Mouse (Mus musculus): ENCODE results near the gene Reep1. TPM values are rescaled to one million over a fixed set of nuclear protein-coding genes. Genes with fewer than 3 reads are reported as not detected.
A peak's percentile ranks its signal among the peaks of the same experiment; 100 is the strongest.

Gene Reep1
- polyA plus RNA-seq, 1 experiment = 4.5 TPM

GRCm38 (mm10) chr6:71799391-71799790 is 92.0 kb downstream of the Reep1 start:
- no peak overlapping the region for H3K4me3 ChIP-seq (ENCODE audit: insufficient read depth, low read length)
- no peak for TF ChIP-seq CTCF (IDR thresholded peaks at IDR 0.05; ENCODE audit: borderline replicate concordance, insufficient read depth, low read length)
- no peak for TF ChIP-seq POLR2A (IDR thresholded peaks at IDR 0.05; ENCODE audit: low read depth, low read length)
- no peak overlapping the region for H3K27ac ChIP-seq (ENCODE audit: insufficient read depth, low read length)
- H3K4me1 ChIP-seq (ENCODE audit: control insufficient read depth, insufficient read depth, low read length) = no peaks in the 10 kb centered on the region

- no peak overlapping the region for H3K27ac ChIP-seq (ENCODE audit: insufficient read depth, low read length)
- TF ChIP-seq CTCF (IDR thresholded peaks at IDR 0.05; ENCODE audit: borderline replicate concordance, insufficient read depth, low read length) = no peak
- TF ChIP-seq POLR2A (IDR thresholded peaks at IDR 0.05; ENCODE audit: low read depth, low read length) = no peak
- H3K4me3 ChIP-seq (ENCODE audit: insufficient read depth, low read length) = no peak overlapping the region
- no peaks in the 10 kb centered on the region for H3K4me1 ChIP-seq (ENCODE audit: control insufficient read depth, insufficient read depth, low read length)
These were observed 93.8 kb downstream of the Reep1 start for GRCm38 (mm10) chr6:71801011-71801713.

GRCm38 (mm10) chr6:71801714-71802094 is 94.3 kb downstream of the Reep1 start:
- Histone ChIP-seq H3K4me3 (ENCODE audit: insufficient read depth, low read length) (no peak overlapping the region), H3K4me1 (ENCODE audit: control insufficient read depth, insufficient read depth, low read length) (no peaks in the 10 kb centered on the region), H3K27ac (ENCODE audit: insufficient read depth, low read length) (no peak overlapping the region)
- no peak for TF ChIP-seq POLR2A (IDR thresholded peaks at IDR 0.05; ENCODE audit: low read depth, low read length)

GRCm38 (mm10) chr6:71803609-71804008 is 96.2 kb downstream of the Reep1 start:
- TF ChIP-seq POLR2A (IDR thresholded peaks at IDR 0.05; ENCODE audit: low read depth, low read length) = no peak
- no peak for TF ChIP-seq CTCF (IDR thresholded peaks at IDR 0.05; ENCODE audit: borderline replicate concordance, insufficient read depth, low read length)
- no peak overlapping the region for H3K27ac ChIP-seq (ENCODE audit: insufficient read depth, low read length)

GRCm38 (mm10) chr6:71804061-71804829 is 96.9 kb downstream of the Reep1 start:
- H3K4me1 ChIP-seq (ENCODE audit: control insufficient read depth, insufficient read depth, low read length) = no peaks in the 10 kb centered on the region
- H3K4me3 ChIP-seq (ENCODE audit: insufficient read depth, low read length) = no peak overlapping the region
- TF ChIP-seq CTCF (IDR thresholded peaks at IDR 0.05; ENCODE audit: borderline replicate concordance, insufficient read depth, low read length) = peak; percentile 94
- TF ChIP-seq POLR2A (IDR thresholded peaks at IDR 0.05; ENCODE audit: low read depth, low read length) = no peak
- H3K27ac ChIP-seq (ENCODE audit: insufficient read depth, low read length) = no peak overlapping the region

More at GRCm38 (mm10) chr6:71803609-71804008, 96.2 kb downstream of the Reep1 start:
- Histone ChIP-seq H3K4me1 (ENCODE audit: control insufficient read depth, insufficient read depth, low read length) (no peaks in the 10 kb centered on the region), H3K4me3 (ENCODE audit: insufficient read depth, low read length) (no peak overlapping the region)

- Histone ChIP-seq H3K4me3 (ENCODE audit: insufficient read depth, low read length) (no peak overlapping the region), H3K4me1 (ENCODE audit: control insufficient read depth, insufficient read depth, low read length) (no peaks in the 10 kb centered on the region), H3K27ac (ENCODE audit: insufficient read depth, low read length) (no peak overlapping the region)
- TF ChIP-seq CTCF (IDR thresholded peaks at IDR 0.05; ENCODE audit: borderline replicate concordance, insufficient read depth, low read length) (no peak), POLR2A (IDR thresholded peaks at IDR 0.05; ENCODE audit: low read depth, low read length) (no peak)
These were observed 99.4 kb downstream of the Reep1 start for GRCm38 (mm10) chr6:71806713-71807112.

GRCm38 (mm10) chr6:71809890-71810289 is 102.5 kb downstream of the Reep1 start:
- no peak overlapping the region for H3K27ac ChIP-seq (ENCODE audit: insufficient read depth, low read length)
- no peak overlapping the region for H3K4me3 ChIP-seq (ENCODE audit: insufficient read depth, low read length)
- no peaks in the 10 kb centered on the region for H3K4me1 ChIP-seq (ENCODE audit: control insufficient read depth, insufficient read depth, low read length)
- TF ChIP-seq CTCF (IDR thresholded peaks at IDR 0.05; ENCODE audit: borderline replicate concordance, insufficient read depth, low read length) (no peak), POLR2A (IDR thresholded peaks at IDR 0.05; ENCODE audit: low read depth, low read length) (no peak)

- Histone ChIP-seq H3K4me3 (ENCODE audit: insufficient read depth, low read length) (no peak overlapping the region), H3K4me1 (ENCODE audit: control insufficient read depth, insufficient read depth, low read length) (no peaks in the 10 kb centered on the region)
- TF ChIP-seq CTCF (IDR thresholded peaks at IDR 0.05; ENCODE audit: borderline replicate concordance, insufficient read depth, low read length) (no peak), POLR2A (IDR thresholded peaks at IDR 0.05; ENCODE audit: low read depth, low read length) (no peak)
These were observed 105.5 kb downstream of the Reep1 start for GRCm38 (mm10) chr6:71812820-71813219.

GRCm38 (mm10) chr6:71819764-71820292 is 112.5 kb downstream of the Reep1 start:
- no peaks in the 10 kb centered on the region for H3K4me1 ChIP-seq (ENCODE audit: control insufficient read depth, insufficient read depth, low read length)
- TF ChIP-seq POLR2A (IDR thresholded peaks at IDR 0.05; ENCODE audit: low read depth, low read length) = no peak
- no peak for TF ChIP-seq CTCF (IDR thresholded peaks at IDR 0.05; ENCODE audit: borderline replicate concordance, insufficient read depth, low read length)
- H3K4me3 ChIP-seq (ENCODE audit: insufficient read depth, low read length) = no peak overlapping the region
- H3K27ac ChIP-seq (ENCODE audit: insufficient read depth, low read length) = no peak overlapping the region

More at GRCm38 (mm10) chr6:71812820-71813219, 105.5 kb downstream of the Reep1 start:
- H3K27ac ChIP-seq (ENCODE audit: insufficient read depth, low read length) = no peak overlapping the region

- TF ChIP-seq CTCF (IDR thresholded peaks at IDR 0.05; ENCODE audit: borderline replicate concordance, insufficient read depth, low read length) (no peak), POLR2A (IDR thresholded peaks at IDR 0.05; ENCODE audit: low read depth, low read length) (no peak)
- H3K27ac ChIP-seq (ENCODE audit: insufficient read depth, low read length) = no peak overlapping the region
- no peaks in the 10 kb centered on the region for H3K4me1 ChIP-seq (ENCODE audit: control insufficient read depth, insufficient read depth, low read length)
- peak overlapping the region; percentile 91 for H3K4me3 ChIP-seq (ENCODE audit: insufficient read depth, low read length)
These were observed 115.7 kb downstream of the Reep1 start for GRCm38 (mm10) chr6:71823085-71823484.

Measured in embryonic fibroblast, embryonic 13.5 days (primary cell).